Mouse (Mus musculus) spleen, adult 12 weeks (tissue): ENCODE measurements around the gene Mucl1.
A peak's percentile ranks its signal among the peaks of the same experiment; 100 is the strongest.
"Not testable (repeated sequence)": the region's sequence is repeated elsewhere in the genome, so short reads cannot be mapped to it uniquely, and the experiment has no call there.

Experiments used
- DNase-seq: peaks from one replicate; pipeline ENCODE4 v3.0.0; 2022; ENCODE audit warnings: low spot score

The Mucl1 gene

DNA sequence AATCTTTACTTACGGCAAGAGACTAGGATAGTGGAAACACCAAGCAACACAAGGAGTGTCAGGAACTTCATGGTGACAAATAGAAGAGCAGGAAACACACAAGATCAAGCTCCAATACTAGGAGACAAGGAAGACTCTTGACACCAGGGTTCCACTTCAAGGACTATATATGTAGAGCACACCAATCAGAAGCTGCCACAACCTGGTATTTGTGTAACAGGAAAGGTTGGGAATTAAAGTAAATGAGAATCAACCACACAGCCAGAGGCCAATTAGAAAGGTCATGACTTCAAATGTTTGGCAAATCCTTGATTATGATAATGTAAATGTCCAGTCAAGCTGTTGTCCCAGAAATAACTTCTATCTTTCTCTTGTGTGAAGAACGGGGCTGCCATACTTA, at the start of gene Mucl1:
Gene Mucl1 (minus strand): TSS at position 101 of the 400 bp plus-strand sequence.
- DNase-seq: no peak

DNA sequence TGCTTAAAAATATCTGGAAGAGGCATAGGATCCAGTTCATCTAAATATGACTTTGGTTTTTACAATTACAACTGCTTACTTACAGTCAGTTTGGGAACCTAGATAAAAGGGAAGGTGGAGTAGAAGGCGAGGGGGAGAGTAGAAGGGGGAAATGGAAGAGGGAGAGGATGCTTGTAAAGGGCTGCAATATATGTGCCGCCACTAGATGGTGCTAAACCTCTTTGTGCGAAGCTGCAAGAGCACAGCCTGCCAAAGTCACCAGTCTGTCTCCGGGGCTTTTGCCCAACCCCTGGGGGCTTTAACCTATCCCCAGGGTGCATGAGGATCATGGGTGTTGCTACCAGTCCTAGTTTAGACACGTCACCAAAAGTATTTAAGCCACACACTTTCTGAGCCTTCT, 11.6 kb upstream of the Mucl1 start:
- peak; percentile 15 for DNase-seq

DNA sequence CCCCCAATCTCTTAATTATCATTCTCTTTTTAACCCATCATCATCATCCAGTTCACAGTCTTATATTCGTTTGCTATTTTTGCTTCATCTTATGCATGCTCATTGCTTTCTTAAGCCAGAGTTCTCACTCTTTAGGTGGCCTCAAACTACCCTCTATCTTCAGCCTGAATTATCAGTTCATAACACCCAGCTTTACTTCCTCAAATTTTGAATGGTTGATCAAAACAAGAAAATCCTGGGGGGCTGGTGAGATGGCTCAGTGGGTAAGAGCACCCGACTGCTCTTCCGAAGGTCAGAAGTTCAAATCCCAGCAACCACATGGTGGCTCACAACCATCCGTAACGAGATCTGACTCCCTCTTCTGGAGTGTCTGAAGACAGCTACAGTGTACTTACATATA, 38.4 kb downstream of the Mucl1 start:
- DNase-seq: not testable (repeated sequence)
